ENCODE assay signal across 21 mouse cellular contexts in the genomic region with DNA sequence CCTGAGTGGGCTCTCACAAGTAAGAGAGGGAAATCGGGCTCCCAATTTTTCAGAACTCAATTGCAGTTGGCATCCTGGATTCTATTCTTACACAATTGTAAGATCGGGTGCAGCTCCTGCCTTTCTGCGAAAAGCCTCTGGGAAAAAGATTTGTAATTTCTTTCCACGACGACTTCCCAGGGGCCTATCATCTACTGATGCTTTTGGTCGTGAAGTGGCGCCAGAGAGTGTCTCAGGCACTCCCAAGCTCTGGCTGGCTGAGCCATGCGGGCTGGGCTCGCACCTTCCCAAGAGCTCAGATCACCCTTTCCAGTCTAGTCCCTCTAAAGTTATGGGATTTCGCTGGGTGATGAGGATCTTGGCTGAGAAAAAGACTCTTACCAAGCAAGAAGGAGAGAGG. TPM values are rescaled to one million over a fixed set of nuclear protein-coding genes. Genes with fewer than 3 reads are reported as not detected.
DNase-seq lines count a peak whose midpoint lies in the region; ATAC-seq and TF ChIP-seq lines count a peak whose summit lies in the region.
"Had no signal": no experiment of that assay in that cellular context is flagged by ENCODE, and none has a peak within 500 bp of the region (broad histone marks: within the 10 kb centered on the region; RNA-seq: fewer than 3 reads in every experiment).

No protein-coding gene starts in this region.

- no peaks in the 10 kb centered on the region for H3K36me3 ChIP-seq in forebrain, postnatal 0 days (ENCODE audit: insufficient read depth)
- no peaks in the 10 kb centered on the region for H3K36me3 ChIP-seq in forebrain, embryonic 12.5 days (replicated peaks)
- no peaks in the 10 kb centered on the region for H3K36me3 ChIP-seq in hindbrain, postnatal 0 days (ENCODE audit: insufficient read depth, low read length)
- no peaks in the 10 kb centered on the region for H3K36me3 ChIP-seq in hindbrain, embryonic 14.5 days (replicated peaks; ENCODE audit: control insufficient read depth, insufficient read depth)
- H3K36me3 ChIP-seq in midbrain, embryonic 16.5 days (ENCODE audit: control insufficient read depth, insufficient read depth, low read length): no peaks in the 10 kb centered on the region
- no peaks in the 10 kb centered on the region for H3K36me3 ChIP-seq in midbrain, embryonic 11.5 days (ENCODE audit: control insufficient read depth, insufficient read depth, low read length)
- H3K36me3 ChIP-seq: forebrain, embryonic 15.5 days; kidney, embryonic 15.5 days; liver, embryonic 15.5 days; neural tube, embryonic 12.5 days had no signal

- WGBS in forebrain, postnatal 0 days: 23% methylated on average over 10 of the region's 10 CpGs
- WGBS in forebrain, embryonic 12.5 days: 26% methylated on average over 10 of the region's 10 CpGs
- 27% methylated on average over 10 of the region's 10 CpGs for WGBS in hindbrain, postnatal 0 days
- WGBS in hindbrain, embryonic 14.5 days: 28% methylated on average over 10 of the region's 10 CpGs
- 31% methylated on average over 10 of the region's 10 CpGs for WGBS in midbrain, embryonic 16.5 days
- WGBS in midbrain, embryonic 11.5 days: 31% methylated on average over 10 of the region's 10 CpGs

- peaks cover 19% of the 10 kb centered on the region for H3K27me3 ChIP-seq in forebrain, postnatal 0 days (ENCODE audit: insufficient read depth, low read length)
- H3K27me3 ChIP-seq in forebrain, embryonic 12.5 days: peaks cover 73% of the 10 kb centered on the region
- H3K27me3 ChIP-seq in hindbrain, postnatal 0 days (ENCODE audit: insufficient read depth, low read length): peaks cover 23% of the 10 kb centered on the region
- peaks cover 53% of the 10 kb centered on the region for H3K27me3 ChIP-seq in hindbrain, embryonic 14.5 days (ENCODE audit: control insufficient read depth, insufficient read depth, low read length)
- H3K27me3 ChIP-seq in midbrain, embryonic 16.5 days (ENCODE audit: control insufficient read depth, insufficient read depth, low read depth, low read length): peaks cover 44% of the 10 kb centered on the region
- H3K27me3 ChIP-seq in midbrain, embryonic 11.5 days (ENCODE audit: control insufficient read depth, insufficient read depth, low read length): peaks cover 47% of the 10 kb centered on the region

- DNase-seq in forebrain, postnatal 0 days: peak; percentile 49
- no peak for DNase-seq in hindbrain, postnatal 0 days (ENCODE audit: low spot score)
- no peak for DNase-seq in hindbrain, embryonic 14.5 days (ENCODE audit: low spot score)
- no peak for DNase-seq in midbrain, embryonic 11.5 days (ENCODE audit: low spot score, missing footprints)
- peak; percentile 50 for DNase-seq in right cerebral cortex, postnatal 14 days
- DNase-seq in ovary, postnatal 10 days (ENCODE audit: low spot score): no peak
- DNase-seq: cerebellum, adult 18-20 months; spleen, adult 18-20 months; thymus, adult 18-20 months had no signal

- H3K4me1 ChIP-seq in forebrain, postnatal 0 days (ENCODE audit: insufficient read depth): peaks cover 3% of the 10 kb centered on the region; the same call in 1 of the 2 replicates
- peaks cover 13% of the 10 kb centered on the region for H3K4me1 ChIP-seq in forebrain, embryonic 12.5 days
- no peaks in the 10 kb centered on the region for H3K4me1 ChIP-seq in hindbrain, postnatal 0 days (ENCODE audit: insufficient read depth, low read length)
- H3K4me1 ChIP-seq in hindbrain, embryonic 14.5 days (replicated peaks; ENCODE audit: control insufficient read depth, insufficient read depth, low read length): peaks cover 6% of the 10 kb centered on the region
- H3K4me1 ChIP-seq in midbrain, embryonic 16.5 days (ENCODE audit: control insufficient read depth, insufficient read depth, low read length): peaks cover 11% of the 10 kb centered on the region
- peaks cover 7% of the 10 kb centered on the region for H3K4me1 ChIP-seq in midbrain, embryonic 11.5 days (ENCODE audit: control insufficient read depth, insufficient read depth, low read length)

- H3K4me3 ChIP-seq in forebrain, postnatal 0 days (ENCODE audit: low read depth, low read length): peak overlapping the region; percentile 43; the same call in 1 of the 2 replicates
- no peak overlapping the region for H3K4me3 ChIP-seq in forebrain, embryonic 12.5 days (replicated peaks)
- no peak overlapping the region for H3K4me3 ChIP-seq in hindbrain, postnatal 0 days (ENCODE audit: low read length)
- H3K4me3 ChIP-seq in hindbrain, embryonic 14.5 days (replicated peaks; ENCODE audit: low read length): no peak overlapping the region
- no peak overlapping the region for H3K4me3 ChIP-seq in midbrain, embryonic 16.5 days (ENCODE audit: low read depth, low read length)
- H3K4me3 ChIP-seq in midbrain, embryonic 11.5 days (ENCODE audit: low read depth, low read length): no peak overlapping the region
- H3K4me3 ChIP-seq: erythroblast, embryonic 14.5 days; forebrain, embryonic 15.5 days; liver, embryonic 15.5 days; neural tube, embryonic 12.5 days had no signal

- no peaks in the 10 kb centered on the region for H3K9me3 ChIP-seq in forebrain, postnatal 0 days (ENCODE audit: low read length)
- no peaks in the 10 kb centered on the region for H3K9me3 ChIP-seq in forebrain, embryonic 12.5 days
- H3K9me3 ChIP-seq in hindbrain, postnatal 0 days (ENCODE audit: low read length): no peaks in the 10 kb centered on the region
- H3K9me3 ChIP-seq in hindbrain, embryonic 14.5 days (ENCODE audit: control insufficient read depth, low read length): no peaks in the 10 kb centered on the region
- no peaks in the 10 kb centered on the region for H3K9me3 ChIP-seq in midbrain, embryonic 16.5 days (replicated peaks; ENCODE audit: control insufficient read depth, low read length, poor library complexity, severe bottlenecking)
- H3K9me3 ChIP-seq in midbrain, embryonic 11.5 days (ENCODE audit: control insufficient read depth, low read length): no peaks in the 10 kb centered on the region
- H3K9me3 ChIP-seq: forebrain, embryonic 15.5 days; kidney, embryonic 15.5 days; liver, embryonic 15.5 days; neural tube, embryonic 12.5 days had no signal

- TF ChIP-seq CTCF in forebrain, postnatal 0 days (IDR thresholded peaks at IDR 0.05; ENCODE audit: low read depth): peak; percentile 26; the same call in 1 of the 2 replicates
- no peak for TF ChIP-seq CTCF in hindbrain, postnatal 0 days (IDR thresholded peaks at IDR 0.05; ENCODE audit: low read depth)

- H3K9ac ChIP-seq in forebrain, postnatal 0 days: peak overlapping the region; percentile 14; the same call in 1 of the 2 replicates
- no peak overlapping the region for H3K9ac ChIP-seq in forebrain, embryonic 12.5 days
- no peak overlapping the region for H3K9ac ChIP-seq in hindbrain, postnatal 0 days (replicated peaks; ENCODE audit: low read length)
- H3K9ac ChIP-seq in hindbrain, embryonic 14.5 days: no peak overlapping the region
- no peak overlapping the region for H3K9ac ChIP-seq in midbrain, embryonic 16.5 days (ENCODE audit: low read depth, low read length)
- H3K9ac ChIP-seq in midbrain, embryonic 11.5 days (ENCODE audit: low read length): no peak overlapping the region
- H3K9ac ChIP-seq: forebrain, embryonic 15.5 days; kidney, embryonic 15.5 days; liver, embryonic 15.5 days; neural tube, embryonic 12.5 days had no signal

- H3K4me2 ChIP-seq in forebrain, postnatal 0 days (ENCODE audit: low read depth): peak overlapping the region; percentile 65
- no peak overlapping the region for H3K4me2 ChIP-seq in forebrain, embryonic 12.5 days
- peak overlapping the region; percentile 27; the same call in 1 of the 2 replicates for H3K4me2 ChIP-seq in hindbrain, postnatal 0 days (ENCODE audit: low read depth, low read length)
- no peak overlapping the region for H3K4me2 ChIP-seq in hindbrain, embryonic 14.5 days (replicated peaks)
- H3K4me2 ChIP-seq in midbrain, embryonic 16.5 days (ENCODE audit: low read length): peak overlapping the region; percentile 17; the same call in 1 of the 2 replicates
- H3K4me2 ChIP-seq in midbrain, embryonic 11.5 days: no peak overlapping the region
- H3K4me2 ChIP-seq: forebrain, embryonic 15.5 days; liver, embryonic 15.5 days; neural tube, embryonic 12.5 days had no signal

- H3K27ac ChIP-seq in forebrain, postnatal 0 days (ENCODE audit: low read depth, low read length): no peak overlapping the region
- no peak overlapping the region for H3K27ac ChIP-seq in forebrain, embryonic 12.5 days
- H3K27ac ChIP-seq in hindbrain, postnatal 0 days: no peak overlapping the region
- no peak overlapping the region for H3K27ac ChIP-seq in hindbrain, embryonic 14.5 days
- no peak overlapping the region for H3K27ac ChIP-seq in midbrain, embryonic 16.5 days (ENCODE audit: low read length)
- no peak overlapping the region for H3K27ac ChIP-seq in midbrain, embryonic 11.5 days (ENCODE audit: low read depth, low read length)
- H3K27ac ChIP-seq: forebrain, embryonic 15.5 days; kidney, embryonic 15.5 days; liver, embryonic 15.5 days; neural tube, embryonic 12.5 days had no signal

- ATAC-seq in forebrain, postnatal 0 days: no peak
- no peak for ATAC-seq in forebrain, embryonic 12.5 days (ENCODE audit: low FRiP score)
- ATAC-seq in hindbrain, postnatal 0 days: no peak
- no peak for ATAC-seq in hindbrain, embryonic 14.5 days (ENCODE audit: low FRiP score)
- ATAC-seq in midbrain, embryonic 16.5 days: no peak
- ATAC-seq in midbrain, embryonic 11.5 days (ENCODE audit: low FRiP score): no peak
- ATAC-seq: forebrain, embryonic 15.5 days; inflammation-experienced regulatory T-cells, adult 6 months had no signal

RNA-seq across cellular contexts. Expression of a gene that starts 0.6 kb away (rescaled TPM):
- total RNA-seq in forebrain, postnatal 0 days (2014; rRNA removed): 150 and 194 TPM in 2 replicates
- 172 and 174 TPM in 2 replicates for polyA plus RNA-seq in forebrain, postnatal 0 days (2015; fragmentation: Nextera tagmentation; extraction: Ambion mirVana)
- 7.3 and 13.5 TPM in 2 replicates for polyA plus RNA-seq in forebrain, embryonic 12.5 days (2016; fragmentation: Nextera tagmentation; extraction: Ambion mirVana)
- total RNA-seq in hindbrain, postnatal 0 days (2014; rRNA removed): 121 and 143 TPM in 2 replicates
- polyA plus RNA-seq in hindbrain, postnatal 0 days (2015; fragmentation: Nextera tagmentation; extraction: Ambion mirVana): 77.3 and 84.8 TPM in 2 replicates
- 73.5 and 83.2 TPM in 2 replicates for polyA plus RNA-seq in hindbrain, embryonic 14.5 days (2014; fragmentation: Nextera tagmentation; extraction: Ambion mirVana)
- polyA plus RNA-seq in midbrain, embryonic 16.5 days (2015; fragmentation: Nextera tagmentation; extraction: Ambion mirVana): 26.5 and 41.5 TPM in 2 replicates
- 8.7 and 8.8 TPM in 2 replicates for polyA plus RNA-seq in midbrain, embryonic 11.5 days (2014; fragmentation: Nextera tagmentation; extraction: Ambion mirVana)
- total RNA-seq: CH12.LX; gastrocnemius, adult 8-10 months; heart, adult 18-20 months; megakaryocyte, adult 5-6 weeks had no signal
- polyA plus RNA-seq: erythroblast, embryonic 14.5 days; inflammation-experienced regulatory T-cells, adult 6 months had no signal

Comparison
In these comparisons a context has a peak if more than half of its experiments do, and no peak if none do; other contexts are left out.
1. H3K4me2 ChIP-seq: peak in forebrain, postnatal 0 days (single experiment), hindbrain, postnatal 0 days (single experiment) and midbrain, embryonic 16.5 days (single experiment); none in forebrain, embryonic 12.5 days (single experiment), hindbrain, embryonic 14.5 days (single experiment) and midbrain, embryonic 11.5 days (single experiment).
2. DNase-seq: peak in forebrain, postnatal 0 days (single experiment) and right cerebral cortex, postnatal 14 days (single experiment); none in hindbrain, postnatal 0 days (single experiment), hindbrain, embryonic 14.5 days (single experiment), midbrain, embryonic 11.5 days (single experiment) and ovary, postnatal 10 days (single experiment).